Mouse (Mus musculus) lung, postnatal 25 days (tissue): ENCODE data around the gene Dnah3.

Experiments used
- DNase-seq: peaks from one replicate; pipeline ENCODE4 v3.0.0; 2022; ENCODE audit warnings: low spot score

Dnah3 gene

DNA sequence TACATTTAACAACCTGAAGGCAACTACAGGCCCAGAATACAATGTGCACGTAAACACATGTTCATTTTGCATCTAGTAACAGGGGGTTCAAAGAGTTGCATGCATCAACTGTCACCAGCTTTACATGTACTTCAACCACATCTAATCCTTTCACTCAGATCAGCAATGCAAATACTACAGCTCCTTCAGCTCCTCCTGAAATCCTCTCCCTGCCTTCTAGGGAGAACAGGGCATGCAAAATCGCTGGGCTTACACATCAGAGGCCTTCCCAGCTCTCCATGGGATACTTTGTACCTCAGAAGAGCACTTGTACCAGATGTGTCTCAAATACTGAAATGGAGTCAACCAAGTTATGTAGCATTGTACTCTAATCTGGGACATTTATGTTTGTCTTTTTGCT lies 222.0 kb downstream of the Dnah3 start:
- no peak for DNase-seq
